Mouse (Mus musculus): Measurements from ENCODE around the gene Pigyl. TPM values are rescaled to one million over a fixed set of nuclear protein-coding genes. Genes with fewer than 3 reads are reported as not detected.
A peak's percentile ranks its signal among the peaks of the same experiment; 100 is the strongest.

Gene Pigyl
- total RNA-seq (2021) = 10 to 100 TPM; 38.8 to 48.5 TPM
- long read RNA-seq, transcript Pigyl-201 (2 exons, 695 nt) = major isoform, 76 of 81 reads
- long read RNA-seq, partial matches to known transcripts = 0 of 81 reads
- long read RNA-seq, other reads (novel, unspliced or antisense) = 4 of 81 reads

- DNase-seq (ENCODE audit: low spot score in 2 of 2) = peak; percentile 98 to 99
These were observed at the start of gene Pigyl for GRCm38 (mm10) chr9:22156497-22157245. TSS of gene Pigyl (plus strand) at chr9:22156846.

- no peak for DNase-seq (ENCODE audit: low spot score in 2 of 2)
These were observed 48.5 kb upstream of the Pigyl start for GRCm38 (mm10) chr9:22108194-22108593.

- no peak for DNase-seq (ENCODE audit: low spot score in 2 of 2)
These were observed 41.0 kb upstream of the Pigyl start for GRCm38 (mm10) chr9:22115635-22116034.

- DNase-seq (ENCODE audit: low spot score in 2 of 2) = peak; percentile 16 to 26
These were observed 40.6 kb upstream of the Pigyl start for GRCm38 (mm10) chr9:22116086-22116485.

- DNase-seq (ENCODE audit: low spot score in 2 of 2) = peak; percentile 92 to 94
These were observed 39.8 kb upstream of the Pigyl start, which contains the start of gene Elof1 for GRCm38 (mm10) chr9:22116740-22117426. TSS of gene Elof1 (minus strand) at chr9:22117172.

GRCm38 (mm10) chr9:22117754-22118456, 38.7 kb upstream of the Pigyl start:
- DNase-seq (ENCODE audit: low spot score in 2 of 2) = peak; percentile 54 to 60

GRCm38 (mm10) chr9:22119543-22119942, 37.1 kb upstream of the Pigyl start:
- DNase-seq (ENCODE audit: low spot score in 2 of 2) = no peak

GRCm38 (mm10) chr9:22121545-22121944, 35.1 kb upstream of the Pigyl start:
- no peak for DNase-seq (ENCODE audit: low spot score in 2 of 2)

- DNase-seq (ENCODE audit: low spot score in 2 of 2) = no peak
These were observed 34.6 kb upstream of the Pigyl start for GRCm38 (mm10) chr9:22122005-22122404.

GRCm38 (mm10) chr9:22123069-22123609, 33.5 kb upstream of the Pigyl start:
- no peak for DNase-seq (ENCODE audit: low spot score in 2 of 2)

GRCm38 (mm10) chr9:22124169-22124568, 32.5 kb upstream of the Pigyl start:
- DNase-seq (ENCODE audit: low spot score in 2 of 2) = no peak

GRCm38 (mm10) chr9:22125246-22126027, 31.2 kb upstream of the Pigyl start:
- DNase-seq (ENCODE audit: low spot score in 2 of 2) = no peak

GRCm38 (mm10) chr9:22131226-22131981, 25.2 kb upstream of the Pigyl start:
- no peak for DNase-seq (ENCODE audit: low spot score in 2 of 2)

GRCm38 (mm10) chr9:22132220-22132619, 24.4 kb upstream of the Pigyl start:
- DNase-seq (ENCODE audit: low spot score in 2 of 2) = no peak

- DNase-seq (ENCODE audit: low spot score in 2 of 2) = no peak
These were observed 22.3 kb upstream of the Pigyl start for GRCm38 (mm10) chr9:22134246-22134890.

GRCm38 (mm10) chr9:22134988-22135643, 21.5 kb upstream of the Pigyl start:
- DNase-seq (ENCODE audit: low spot score in 2 of 2) = no peak

GRCm38 (mm10) chr9:22135644-22136390, 20.8 kb upstream of the Pigyl start, which contains the start of gene Acp5:
TSS of gene Acp5 (minus strand) at chr9:22135711.
- DNase-seq (ENCODE audit: low spot score in 2 of 2) = no peak
